Mouse (Mus musculus) forebrain, embryonic 13.5 days (tissue): ENCODE measurements around the gene Armh1. TPM values are rescaled to one million over a fixed set of nuclear protein-coding genes. Genes with fewer than 3 reads are reported as not detected.
"Not testable (repeated sequence)": the region's sequence is repeated elsewhere in the genome, so short reads cannot be mapped to it uniquely, and the experiment has no call there.

ENCODE experiments used
- ATAC-seq: fragments of 200-750 bp; cut with Nextera tagmentation; 2 replicates; pipeline ENCODE4 v1.8.0; 2017
- H3K27ac ChIP-seq: fragments of 300-500 bp; sonication (generic); 2 replicates; pipeline ENCODE4 v1.5.1; 2015; ENCODE audit warnings: inconsistent platforms, mild to moderate bottlenecking, moderate library complexity
- H3K27me3 ChIP-seq: fragments of 300-500 bp; sonication (generic); 2 replicates; pipeline ENCODE4 v1.6.1; 2015; ENCODE audit warnings: mild to moderate bottlenecking, inconsistent platforms
- H3K36me3 ChIP-seq: fragments of 300-500 bp; sonication (generic); 2 replicates; pipeline ENCODE4 v1.6.1; 2015; ENCODE audit warnings: mild to moderate bottlenecking, inconsistent platforms; ENCODE audit not compliant: poor library complexity, severe bottlenecking
- H3K4me1 ChIP-seq: fragments of 300-500 bp; sonication (generic); 2 replicates; pipeline ENCODE4 v1.6.1; 2015; ENCODE audit warnings: inconsistent platforms
- H3K4me2 ChIP-seq: fragments of 300-500 bp; sonication (generic); 2 replicates; pipeline ENCODE4 v1.6.1; 2015; ENCODE audit warnings: inconsistent platforms, mild to moderate bottlenecking, moderate library complexity
- H3K4me3 ChIP-seq: fragments of 300-500 bp; sonication (generic); 2 replicates; pipeline ENCODE4 v1.5.1; 2015; ENCODE audit warnings: mild to moderate bottlenecking, inconsistent platforms
- H3K9ac ChIP-seq: fragments of 300-500 bp; sonication (generic); 2 replicates; pipeline ENCODE4 v1.6.1; 2015; ENCODE audit warnings: mild to moderate bottlenecking, inconsistent platforms
- H3K9me3 ChIP-seq: fragments of 300-500 bp; sonication (generic); replicated peaks from 2 replicates; pipeline ENCODE4 v1.6.1; 2016; ENCODE audit warnings: inconsistent platforms
- WGBS: fragments of 180-500 bp; shearing (Covaris S2); methylation state at CpG from one replicate; pipeline ENCODE4 v1.1.7; 2015; 5-methylcytosine and 5-hydroxymethylcytosine counted together
- polyA plus RNA-seq: library from polyadenylated mRNA; unstranded; fragments of >200 nt; fragmentation: Nextera tagmentation; extraction: Ambion mirVana; gene quantifications from 2 replicates; pipeline ENCODE4 v1.2.1, GENCODE M21; 2015

The Armh1 gene
- polyA plus RNA-seq, 1 experiment from 2014 or later = 0.65 TPM

- Histone ChIP-seq H3K9me3 (no peaks in the 10 kb centered on the region), H3K4me1 (no peaks in the 10 kb centered on the region), H3K27me3 (no peaks in the 10 kb centered on the region), H3K9ac (no peak overlapping the region), H3K36me3 (no peaks in the 10 kb centered on the region), H3K4me3 (no peak overlapping the region), H3K4me2 (no peak overlapping the region), H3K27ac (no peak overlapping the region)
- 2% methylated on average over 20 of the region's 20 CpGs for WGBS
- ATAC-seq = 0 out of 2 replicates have a peak, but pooled peaks have one; percentile 41
Measured at GRCm38 (mm10) chr4:117210147-117211074, 41.5 kb downstream of the Armh1 start.

GRCm38 (mm10) chr4:117209592-117209991 is 42.3 kb downstream of the Armh1 start:
- no peaks in the 10 kb centered on the region for H3K36me3 ChIP-seq
- H3K4me3 ChIP-seq = no peak overlapping the region
- ATAC-seq = no peak
- no peak overlapping the region for H3K27ac ChIP-seq
- H3K9ac ChIP-seq = no peak overlapping the region
- no peaks in the 10 kb centered on the region for H3K4me1 ChIP-seq
- no peaks in the 10 kb centered on the region for H3K9me3 ChIP-seq
- no peak overlapping the region for H3K4me2 ChIP-seq
- 78% methylated on average over 6 of the region's 6 CpGs for WGBS
- H3K27me3 ChIP-seq = no peaks in the 10 kb centered on the region

- no peak for ATAC-seq
- no peak overlapping the region for H3K4me3 ChIP-seq
- H3K9ac ChIP-seq = no peak overlapping the region
- H3K27me3 ChIP-seq = no peaks in the 10 kb centered on the region
- no peaks in the 10 kb centered on the region for H3K9me3 ChIP-seq
- no peak overlapping the region for H3K27ac ChIP-seq
- WGBS = 67% methylated on average over 4 of the region's 4 CpGs
- no peaks in the 10 kb centered on the region for H3K36me3 ChIP-seq
- 0 out of 2 replicates have a peak, but pooled peaks cover 4% of the 10 kb centered on the region for H3K4me1 ChIP-seq
- H3K4me2 ChIP-seq = peak overlapping the region; percentile 54; the same call in 1 of the 2 replicates
Measured at GRCm38 (mm10) chr4:117202992-117203354, 49.0 kb downstream of the Armh1 start.

- 2% methylated on average over 25 of the region's 25 CpGs for WGBS
- Histone ChIP-seq H3K4me3 (peak overlapping the region; percentile 32), H3K27ac (peak overlapping the region; percentile 36; the same call in 1 of the 2 replicates), H3K4me2 (peak overlapping the region; percentile 54), H3K9ac (peak overlapping the region; percentile 51), H3K36me3 (no peaks in the 10 kb centered on the region), H3K4me1 (0 out of 2 replicates have a peak, but pooled peaks cover 4% of the 10 kb centered on the region), H3K9me3 (no peaks in the 10 kb centered on the region), H3K27me3 (no peaks in the 10 kb centered on the region)
- ATAC-seq = peak; percentile 67
Measured at GRCm38 (mm10) chr4:117202046-117202991, 49.6 kb downstream of the Armh1 start.

- H3K4me1 ChIP-seq = peaks cover 6% of the 10 kb centered on the region; the same call in 1 of the 2 replicates
- WGBS = 95% methylated on average over 14 of the region's 14 CpGs
- H3K9me3 ChIP-seq = no peaks in the 10 kb centered on the region
- ATAC-seq = no peak
- H3K36me3 ChIP-seq = no peaks in the 10 kb centered on the region
- no peak overlapping the region for H3K4me3 ChIP-seq
- no peak overlapping the region for H3K4me2 ChIP-seq
- no peaks in the 10 kb centered on the region for H3K27me3 ChIP-seq
- H3K9ac ChIP-seq = no peak overlapping the region
- no peak overlapping the region for H3K27ac ChIP-seq
Measured at GRCm38 (mm10) chr4:117191804-117192203, 60.1 kb downstream of the Armh1 start.

- H3K36me3 ChIP-seq = no peaks in the 10 kb centered on the region
- H3K27ac ChIP-seq = peak overlapping the region; percentile 49; the same call in 1 of the 2 replicates
- H3K27me3 ChIP-seq = no peaks in the 10 kb centered on the region
- no peaks in the 10 kb centered on the region for H3K9me3 ChIP-seq
- H3K4me2 ChIP-seq = peak overlapping the region; percentile 19; the same call in 1 of the 2 replicates
- H3K4me1 ChIP-seq = peaks cover 6% of the 10 kb centered on the region; the same call in 1 of the 2 replicates
- 65% methylated on average over 7 of the region's 7 CpGs for WGBS
- no peak overlapping the region for H3K4me3 ChIP-seq
- H3K9ac ChIP-seq = 0 out of 2 replicates have a peak overlapping the region, but pooled peaks have one; percentile 61
- ATAC-seq = no peak
Measured at GRCm38 (mm10) chr4:117190660-117191059, 61.3 kb downstream of the Armh1 start.

GRCm38 (mm10) chr4:117189856-117190543 is 61.9 kb downstream of the Armh1 start:
- H3K4me3 ChIP-seq = peak overlapping the region; percentile 21
- no peaks in the 10 kb centered on the region for H3K9me3 ChIP-seq
- 0% methylated on average over 9 of the region's 9 CpGs for WGBS
- peak overlapping the region; percentile 61 for H3K9ac ChIP-seq
- peak; percentile 91 for ATAC-seq
- peak overlapping the region; percentile 43 for H3K4me2 ChIP-seq
- H3K27ac ChIP-seq = peak overlapping the region; percentile 49
- H3K27me3 ChIP-seq = no peaks in the 10 kb centered on the region
- H3K36me3 ChIP-seq = no peaks in the 10 kb centered on the region
- peaks cover 6% of the 10 kb centered on the region; the same call in 1 of the 2 replicates for H3K4me1 ChIP-seq

- Histone ChIP-seq H3K36me3 (no peaks in the 10 kb centered on the region), H3K9me3 (no peaks in the 10 kb centered on the region), H3K9ac (peak overlapping the region; percentile 61), H3K4me1 (peaks cover 6% of the 10 kb centered on the region; the same call in 1 of the 2 replicates), H3K27ac (peak overlapping the region; percentile 49), H3K4me2 (peak overlapping the region; percentile 43), H3K27me3 (no peaks in the 10 kb centered on the region), H3K4me3 (peak overlapping the region; percentile 21)
- peak; percentile 76 for ATAC-seq
- WGBS = 2% methylated on average over 16 of the region's 16 CpGs
Measured at GRCm38 (mm10) chr4:117189382-117189855, 62.5 kb downstream of the Armh1 start.

GRCm38 (mm10) chr4:117188969-117189368 is 63.0 kb downstream of the Armh1 start:
- Histone ChIP-seq H3K9me3 (no peaks in the 10 kb centered on the region), H3K27me3 (no peaks in the 10 kb centered on the region), H3K9ac (no peak overlapping the region), H3K4me1 (peaks cover 6% of the 10 kb centered on the region; the same call in 1 of the 2 replicates), H3K36me3 (no peaks in the 10 kb centered on the region), H3K27ac (no peak overlapping the region), H3K4me2 (peak overlapping the region; percentile 43), H3K4me3 (peak overlapping the region; percentile 21; the same call in 1 of the 2 replicates)
- ATAC-seq = no peak
- WGBS = 55% methylated on average over 3 of the region's 3 CpGs

- H3K27me3 ChIP-seq, H3K27ac ChIP-seq, H3K9me3 ChIP-seq: not testable (repeated sequence)
- Histone ChIP-seq H3K9ac (peak overlapping the region; percentile 68), H3K4me3 (peak overlapping the region; percentile 67), H3K36me3 (peaks cover 25% of the 10 kb centered on the region), H3K4me2 (peak overlapping the region; percentile 82), H3K4me1 (peaks cover 25% of the 10 kb centered on the region)
- peak; percentile 69 for ATAC-seq
- 15% methylated on average over 9 of the region's 9 CpGs for whole genome bisulfite sequencing
Measured at GRCm38 (mm10) chr4:117182759-117183096, 69.2 kb downstream of the Armh1 start.
